Mouse (Mus musculus): ENCODE results near the gene Col9a2. TPM values are rescaled to one million over a fixed set of nuclear protein-coding genes. Genes with fewer than 3 reads are reported as not detected.
"Not testable (repeated sequence)": the region's sequence is repeated elsewhere in the genome, so short reads cannot be mapped to it uniquely, and the experiment has no call there.

The Col9a2 gene
- total and polyA plus RNA-seq, 2 experiments from 2014 or later = 19.7 to 38.4 TPM

- 0 out of 2 replicates have a peak, but pooled peaks cover 8% of the 10 kb centered on the region for H3K36me3 ChIP-seq (ENCODE audit: insufficient read depth, low read length)
- ATAC-seq (ENCODE audit: low FRiP score) (no peak), DNase-seq (ENCODE audit: low spot score) (no peak)
- no peak overlapping the region for H3K4me3 ChIP-seq (ENCODE audit: low read depth, low read length)
- no peak overlapping the region for H3K27ac ChIP-seq (ENCODE audit: low read depth, low read length)
- no peak overlapping the region for H3K9ac ChIP-seq (replicated peaks; ENCODE audit: low read length, poor library complexity, severe bottlenecking)
- WGBS = 51% methylated on average over 3 of the region's 3 CpGs
- no peaks in the 10 kb centered on the region for H3K9me3 ChIP-seq (ENCODE audit: low read length)
- TF ChIP-seq CTCF (IDR thresholded peaks at IDR 0.05) = peak; percentile 69
- H3K4me2 ChIP-seq (ENCODE audit: low read depth, low read length, poor library complexity, severe bottlenecking) = no peak overlapping the region
- no peaks in the 10 kb centered on the region for H3K27me3 ChIP-seq (ENCODE audit: insufficient read depth, low read length)
- no peaks in the 10 kb centered on the region; the same call in 1 of the 2 replicates for H3K4me1 ChIP-seq (ENCODE audit: insufficient read depth, low read length)
These were observed 17.2 kb downstream of the Col9a2 start for GRCm38 (mm10) chr4:121056342-121056741.

- ATAC-seq (ENCODE audit: low FRiP score) (no peak), DNase-seq (ENCODE audit: low spot score) (no peak)
- Histone ChIP-seq H3K4me1 (ENCODE audit: insufficient read depth, low read length) (no peaks in the 10 kb centered on the region; the same call in 1 of the 2 replicates), H3K36me3 (ENCODE audit: insufficient read depth, low read length) (0 out of 2 replicates have a peak, but pooled peaks cover 8% of the 10 kb centered on the region), H3K9ac (replicated peaks; ENCODE audit: low read length, poor library complexity, severe bottlenecking) (no peak overlapping the region), H3K4me2 (ENCODE audit: low read depth, low read length, poor library complexity, severe bottlenecking) (no peak overlapping the region), H3K27ac (ENCODE audit: low read depth, low read length) (no peak overlapping the region), H3K9me3 (ENCODE audit: low read length) (no peaks in the 10 kb centered on the region), H3K27me3 (ENCODE audit: insufficient read depth, low read length) (no peaks in the 10 kb centered on the region), H3K4me3 (ENCODE audit: low read depth, low read length) (no peak overlapping the region)
- no peak for TF ChIP-seq CTCF (IDR thresholded peaks at IDR 0.05)
- 68% methylated on average over 2 of the region's 2 CpGs for WGBS
These were observed 17.8 kb downstream of the Col9a2 start for GRCm38 (mm10) chr4:121057032-121057431.

- not testable (repeated sequence) for H3K27me3 ChIP-seq (ENCODE audit: insufficient read depth, low read length); ATAC-seq (ENCODE audit: low FRiP score); DNase-seq (ENCODE audit: low spot score); H3K4me2 ChIP-seq (ENCODE audit: low read depth, low read length, poor library complexity, severe bottlenecking); H3K9ac ChIP-seq (replicated peaks; ENCODE audit: low read length, poor library complexity, severe bottlenecking); H3K4me1 ChIP-seq (ENCODE audit: insufficient read depth, low read length); H3K9me3 ChIP-seq (ENCODE audit: low read length); H3K27ac ChIP-seq (ENCODE audit: low read depth, low read length); H3K4me3 ChIP-seq (ENCODE audit: low read depth, low read length)
- peaks cover 13% of the 10 kb centered on the region; the same call in 1 of the 2 replicates for H3K36me3 ChIP-seq (ENCODE audit: insufficient read depth, low read length)
- 94% methylated on average over 9 of the region's 10 CpGs for WGBS
These were observed 20.0 kb downstream of the Col9a2 start for GRCm38 (mm10) chr4:121059218-121059617.

GRCm38 (mm10) chr4:121065336-121065735 lies 26.2 kb downstream of the Col9a2 start:
- H3K4me3 ChIP-seq (ENCODE audit: low read depth, low read length) = no peak overlapping the region
- 89% methylated on average over 2 of the region's 2 CpGs for WGBS
- H3K4me2 ChIP-seq (ENCODE audit: low read depth, low read length, poor library complexity, severe bottlenecking) = no peak overlapping the region
- DNase-seq (ENCODE audit: low spot score) (no peak), ATAC-seq (ENCODE audit: low FRiP score) (no peak)
- H3K9me3 ChIP-seq (ENCODE audit: low read length) = no peaks in the 10 kb centered on the region
- no peak overlapping the region for H3K9ac ChIP-seq (replicated peaks; ENCODE audit: low read length, poor library complexity, severe bottlenecking)
- no peak overlapping the region for H3K27ac ChIP-seq (ENCODE audit: low read depth, low read length)
- no peak for TF ChIP-seq CTCF (IDR thresholded peaks at IDR 0.05)
- no peaks in the 10 kb centered on the region for H3K4me1 ChIP-seq (ENCODE audit: insufficient read depth, low read length)
- H3K36me3 ChIP-seq (ENCODE audit: insufficient read depth, low read length) = peaks cover 27% of the 10 kb centered on the region
- no peaks in the 10 kb centered on the region for H3K27me3 ChIP-seq (ENCODE audit: insufficient read depth, low read length)

- Histone ChIP-seq H3K36me3 (ENCODE audit: insufficient read depth, low read length) (peaks cover 30% of the 10 kb centered on the region), H3K9me3 (ENCODE audit: low read length) (no peaks in the 10 kb centered on the region), H3K4me3 (ENCODE audit: low read depth, low read length) (no peak overlapping the region), H3K9ac (replicated peaks; ENCODE audit: low read length, poor library complexity, severe bottlenecking) (no peak overlapping the region), H3K27ac (ENCODE audit: low read depth, low read length) (no peak overlapping the region), H3K4me2 (ENCODE audit: low read depth, low read length, poor library complexity, severe bottlenecking) (no peak overlapping the region), H3K27me3 (ENCODE audit: insufficient read depth, low read length) (no peaks in the 10 kb centered on the region), H3K4me1 (ENCODE audit: insufficient read depth, low read length) (no peaks in the 10 kb centered on the region)
- DNase-seq (ENCODE audit: low spot score) (no peak), ATAC-seq (ENCODE audit: low FRiP score) (no peak)
- WGBS = 84% methylated on average over 4 of the region's 4 CpGs
- no peak for TF ChIP-seq CTCF (IDR thresholded peaks at IDR 0.05)
These were observed 35.1 kb downstream of the Col9a2 start for GRCm38 (mm10) chr4:121074250-121074649.

GRCm38 (mm10) chr4:121077915-121078646 lies 38.9 kb downstream of the Col9a2 start:
- no peak overlapping the region for H3K4me3 ChIP-seq (ENCODE audit: low read depth, low read length)
- WGBS = 86% methylated on average over 3 of the region's 3 CpGs
- no peak overlapping the region for H3K27ac ChIP-seq (ENCODE audit: low read depth, low read length)
- H3K27me3 ChIP-seq (ENCODE audit: insufficient read depth, low read length) = no peaks in the 10 kb centered on the region
- H3K9me3 ChIP-seq (ENCODE audit: low read length) = no peaks in the 10 kb centered on the region
- no peak for ATAC-seq (ENCODE audit: low FRiP score)
- TF ChIP-seq CTCF (IDR thresholded peaks at IDR 0.05) = no peak
- H3K4me1 ChIP-seq (ENCODE audit: insufficient read depth, low read length) = no peaks in the 10 kb centered on the region
- H3K36me3 ChIP-seq (ENCODE audit: insufficient read depth, low read length) = peaks cover 51% of the 10 kb centered on the region
- no peak overlapping the region for H3K9ac ChIP-seq (replicated peaks; ENCODE audit: low read length, poor library complexity, severe bottlenecking)
- DNase-seq (ENCODE audit: low spot score) = no peak
- no peak overlapping the region for H3K4me2 ChIP-seq (ENCODE audit: low read depth, low read length, poor library complexity, severe bottlenecking)
